9 mouse cellular contexts compared by ENCODE assay signal in the genomic region with DNA sequence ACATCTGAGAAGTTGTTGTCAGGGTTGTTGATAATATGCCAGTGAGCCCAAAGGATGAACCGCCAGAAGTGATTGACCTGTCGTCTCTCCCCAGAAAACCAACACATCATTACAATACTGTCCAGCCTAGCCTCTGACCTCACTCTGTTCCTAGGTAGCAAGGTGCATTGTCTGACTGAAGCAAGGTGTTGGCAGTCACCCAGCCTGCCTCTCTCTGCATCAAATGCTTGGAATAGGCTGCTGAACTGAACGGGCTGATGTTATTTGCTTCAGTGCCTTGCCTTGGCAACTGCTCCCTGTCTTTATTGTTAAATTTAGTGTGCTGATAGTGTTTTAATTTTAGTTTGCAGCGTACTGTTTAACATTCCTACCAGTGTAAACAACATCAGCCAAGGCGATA. TPM values are rescaled to one million over a fixed set of nuclear protein-coding genes. Genes with fewer than 3 reads are reported as not detected.
DNase-seq lines count a peak whose midpoint lies in the region; ATAC-seq lines count a peak whose summit lies in the region.
"Had no signal": no experiment of that assay in that cellular context is flagged by ENCODE, and none has a peak within 500 bp of the region (broad histone marks: within the 10 kb centered on the region; RNA-seq: fewer than 3 reads in every experiment).

No protein-coding gene starts in this region.

- no peaks in the 10 kb centered on the region for H3K27me3 ChIP-seq in neural tube, embryonic 12.5 days (replicated peaks)
- H3K27me3 ChIP-seq in stomach, embryonic 15.5 days (replicated peaks), result no peaks in the 10 kb centered on the region
- no peaks in the 10 kb centered on the region for H3K27me3 ChIP-seq in liver, embryonic 11.5 days (replicated peaks; ENCODE audit: control insufficient read depth, insufficient read depth, low read length)

- H3K4me2 ChIP-seq in neural tube, embryonic 12.5 days (replicated peaks), result peak overlapping the region; percentile 17
- peak overlapping the region; percentile 5; the same call in 1 of the 2 replicates for H3K4me2 ChIP-seq in stomach, embryonic 15.5 days
- no peak overlapping the region for H3K4me2 ChIP-seq in liver, embryonic 11.5 days

- no peaks in the 10 kb centered on the region for H3K9me3 ChIP-seq in neural tube, embryonic 12.5 days
- H3K9me3 ChIP-seq in stomach, embryonic 15.5 days, result no peaks in the 10 kb centered on the region
- H3K9me3 ChIP-seq in liver, embryonic 11.5 days (ENCODE audit: control insufficient read depth, low read length), result no peaks in the 10 kb centered on the region

- DNase-seq in neural tube, embryonic 10.5 days (ENCODE audit: extremely low spot score, low spot score), result no peak
- DNase-seq in heart, adult 8-10 months (ENCODE audit: low spot score), result peak; percentile 10
- peak; percentile 26 for DNase-seq in kidney, postnatal 10 days
- no peak for DNase-seq in T-cell, adult 2 months (ENCODE audit: low spot score)
- no peak for DNase-seq in adrenal gland, adult 18-20 months (ENCODE audit: low spot score in 2 of 2)
- no peak for DNase-seq in liver, embryonic 11.5 days (ENCODE audit: low spot score)

- ATAC-seq in neural tube, embryonic 12.5 days (ENCODE audit: low FRiP score, low read depth), result 0 out of 2 replicates have a peak, but pooled peaks have one; percentile 26
- no peak for ATAC-seq in stomach, embryonic 15.5 days (ENCODE audit: insufficient read depth, low FRiP score, low read depth)
- no peak for ATAC-seq in liver, embryonic 11.5 days (replicated peaks; ENCODE audit: low FRiP score)

- 30% methylated on average over 5 of the region's 5 CpGs for WGBS in neural tube, embryonic 12.5 days
- WGBS in stomach, embryonic 15.5 days, result 26% methylated on average over 5 of the region's 5 CpGs
- 55% methylated on average over 5 of the region's 5 CpGs for WGBS in liver, embryonic 11.5 days

- no peaks in the 10 kb centered on the region; the same call in 1 of the 2 replicates for H3K36me3 ChIP-seq in neural tube, embryonic 12.5 days
- no peaks in the 10 kb centered on the region for H3K36me3 ChIP-seq in stomach, embryonic 15.5 days
- no peaks in the 10 kb centered on the region for H3K36me3 ChIP-seq in liver, embryonic 11.5 days (ENCODE audit: control insufficient read depth, insufficient read depth, low read length)

- H3K4me3 ChIP-seq in neural tube, embryonic 12.5 days, result no peak overlapping the region
- no peak overlapping the region for H3K4me3 ChIP-seq in stomach, embryonic 15.5 days (replicated peaks)
- H3K4me3 ChIP-seq in liver, embryonic 11.5 days (ENCODE audit: low read depth, low read length), result no peak overlapping the region

- H3K27ac ChIP-seq in neural tube, embryonic 12.5 days, result 0 out of 2 replicates have a peak overlapping the region, but pooled peaks have one; percentile 1
- no peak overlapping the region for H3K27ac ChIP-seq in stomach, embryonic 15.5 days
- no peak overlapping the region for H3K27ac ChIP-seq in liver, embryonic 11.5 days (ENCODE audit: low read depth, low read length)
- H3K27ac ChIP-seq: liver, embryonic 14.5 days had no signal

- no peak overlapping the region for H3K9ac ChIP-seq in neural tube, embryonic 12.5 days
- H3K9ac ChIP-seq in stomach, embryonic 15.5 days, result no peak overlapping the region
- no peak overlapping the region for H3K9ac ChIP-seq in liver, embryonic 11.5 days (ENCODE audit: low read depth, low read length)
- H3K9ac ChIP-seq: liver, embryonic 14.5 days had no signal

- H3K4me1 ChIP-seq in neural tube, embryonic 12.5 days, result peaks cover 5% of the 10 kb centered on the region; the same call in 1 of the 2 replicates
- H3K4me1 ChIP-seq in stomach, embryonic 15.5 days, result no peaks in the 10 kb centered on the region
- H3K4me1 ChIP-seq in liver, embryonic 11.5 days (replicated peaks; ENCODE audit: control insufficient read depth, insufficient read depth, low read length), result peaks cover 13% of the 10 kb centered on the region; the same call in 1 of the 2 replicates

RNA-seq across cellular contexts. Expression of gene Csrnp3, which starts 51.0 kb away (rescaled TPM):
- 29.6 and 32.2 TPM in 2 replicates for polyA plus RNA-seq in neural tube, embryonic 12.5 days (2016; fragmentation: Nextera tagmentation; extraction: Ambion mirVana)
- under 1 TPM; 0.32 to 0.87 (median 0.63) TPM for total RNA-seq in heart, adult 8-10 months (2022)
- polyA plus RNA-seq in stomach, embryonic 15.5 days (2015; fragmentation: Nextera tagmentation; extraction: Ambion mirVana), result 2.0 and 2.7 TPM in 2 replicates
- total RNA-seq in adrenal gland, adult 18-20 months (2021), result under 1 TPM; 0.30 to 0.54 TPM
- polyA plus RNA-seq in liver, embryonic 11.5 days (2014; fragmentation: Nextera tagmentation; extraction: Ambion mirVana), result 0.51 and 0.96 TPM in 2 replicates

Comparison
In these comparisons a context has a peak if more than half of its experiments do, and no peak if none do; other contexts are left out.
1. DNase-seq: peak in heart, adult 8-10 months (single experiment) and kidney, postnatal 10 days (single experiment); none in neural tube, embryonic 10.5 days (single experiment), T-cell, adult 2 months (single experiment), adrenal gland, adult 18-20 months (0 of 2) and liver, embryonic 11.5 days (single experiment).